Mouse (Mus musculus): ENCODE data around the gene Flvcr1.

Flvcr1 gene

DNA sequence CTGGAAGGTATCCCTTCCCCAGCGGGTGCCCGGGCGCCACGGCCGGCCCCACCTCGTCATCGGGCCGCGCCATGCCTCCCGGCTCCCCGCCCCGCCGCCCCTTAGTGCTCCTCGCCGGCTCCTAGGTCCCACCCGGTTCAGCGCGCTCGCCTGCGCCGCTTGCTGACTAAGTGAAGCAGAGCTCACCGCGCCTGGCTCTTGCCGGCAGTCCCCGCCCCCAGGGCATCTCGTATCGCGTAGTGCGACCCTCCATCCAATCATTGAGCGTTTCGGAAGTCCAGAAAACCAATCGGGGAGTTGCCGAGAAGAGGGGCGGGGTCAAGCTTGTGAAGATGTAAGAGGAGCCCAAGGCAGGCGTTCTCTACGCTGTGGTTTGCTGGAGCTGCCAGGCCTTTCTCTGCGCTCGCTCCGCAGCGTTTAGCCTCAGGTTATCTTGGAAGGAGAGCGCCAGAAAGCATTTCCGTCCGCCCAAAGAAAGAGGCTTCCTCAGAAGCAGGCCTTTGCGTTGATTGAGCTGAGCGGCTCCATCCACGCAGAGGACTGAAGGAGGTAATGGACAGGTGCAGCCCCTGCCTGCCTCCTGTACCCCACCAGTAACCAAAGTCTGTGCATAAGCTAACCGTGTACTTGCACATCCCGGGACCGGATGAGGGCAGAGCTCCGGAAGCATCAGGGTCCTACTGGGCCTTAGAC is at the start of gene Flvcr1:
Gene Flvcr1 (minus strand): TSS at position 138 of the 693 bp plus-strand sequence.
- in situ Hi-C loops (cut with MboI, MseI), result no loop called here

DNA sequence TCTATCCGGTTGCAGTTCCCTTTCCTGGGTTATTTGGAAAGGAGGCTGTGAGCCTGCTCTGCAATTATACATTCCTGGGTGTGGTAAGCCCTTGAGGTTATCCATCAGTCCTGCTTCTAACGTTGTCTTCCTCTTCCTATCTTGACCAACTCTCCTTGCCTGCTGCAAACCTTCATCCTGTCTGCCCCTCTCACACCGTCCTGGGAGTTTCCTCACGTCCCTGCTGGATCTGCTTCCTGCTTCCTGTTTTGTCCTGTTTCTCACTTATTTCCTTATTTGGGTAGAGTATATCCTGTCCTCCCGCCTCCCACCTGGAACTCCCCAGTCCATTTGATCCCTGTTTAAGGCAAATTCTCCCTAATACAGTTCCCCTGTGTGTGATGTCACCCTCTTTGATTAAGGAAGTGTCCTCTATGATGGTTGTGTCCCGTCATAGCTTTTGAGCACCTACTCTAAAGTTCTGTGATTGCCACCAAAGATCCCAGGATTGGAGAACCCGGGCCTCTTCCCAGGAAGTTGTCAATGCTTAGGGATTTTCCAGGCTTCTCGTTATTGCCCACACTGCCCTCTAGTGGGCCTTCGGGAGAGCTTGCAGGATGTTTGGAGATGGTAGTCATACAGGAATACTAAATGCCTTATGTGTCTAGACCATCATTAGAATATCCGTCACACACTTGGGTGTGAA is 49.4 kb upstream of the Flvcr1 start:
- in situ Hi-C loops (cut with MboI, MseI), result no loop called here

DNA sequence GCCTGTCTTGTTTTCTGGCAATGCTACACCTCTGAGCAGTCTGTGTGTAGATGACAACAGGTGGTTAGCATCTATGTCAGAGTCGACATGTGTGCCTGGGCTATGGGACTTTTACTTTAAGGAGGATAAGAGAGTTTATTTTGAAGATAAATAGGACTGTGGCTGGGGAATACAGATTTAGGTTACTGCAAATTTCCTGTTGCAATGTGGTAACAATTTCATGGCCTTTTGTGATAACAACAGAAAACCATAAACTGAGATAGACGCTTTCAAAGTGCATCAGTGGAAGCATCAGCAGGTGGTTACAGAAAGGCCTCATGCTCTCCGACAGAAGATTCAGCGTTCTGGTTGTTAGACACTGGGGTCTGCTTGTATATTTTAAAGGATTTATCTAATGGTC is 47.5 kb upstream of the Flvcr1 start:
- in situ Hi-C loops (cut with MboI, MseI), result no loop called here

DNA sequence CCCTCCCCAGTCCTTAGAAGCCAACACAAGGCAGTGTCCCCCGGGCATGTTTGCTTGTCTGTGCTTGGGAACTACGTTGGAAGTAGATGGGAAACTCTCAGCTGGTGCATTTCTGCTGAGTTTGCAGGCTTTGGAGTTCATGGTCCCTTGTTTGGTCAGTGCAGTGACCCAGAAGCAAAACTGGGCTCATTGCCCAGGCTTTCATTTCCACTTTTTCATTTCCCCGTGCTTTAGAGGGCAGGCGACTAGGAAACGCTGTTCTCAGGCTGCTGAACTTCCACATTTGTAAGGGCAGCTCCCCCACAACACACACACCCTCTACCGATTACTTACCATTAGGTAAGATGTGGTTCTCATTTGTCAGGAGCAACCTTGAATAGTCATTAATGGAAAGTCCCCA is 47.0 kb upstream of the Flvcr1 start:
- in situ Hi-C loops (cut with MboI, MseI), result no loop called here

DNA sequence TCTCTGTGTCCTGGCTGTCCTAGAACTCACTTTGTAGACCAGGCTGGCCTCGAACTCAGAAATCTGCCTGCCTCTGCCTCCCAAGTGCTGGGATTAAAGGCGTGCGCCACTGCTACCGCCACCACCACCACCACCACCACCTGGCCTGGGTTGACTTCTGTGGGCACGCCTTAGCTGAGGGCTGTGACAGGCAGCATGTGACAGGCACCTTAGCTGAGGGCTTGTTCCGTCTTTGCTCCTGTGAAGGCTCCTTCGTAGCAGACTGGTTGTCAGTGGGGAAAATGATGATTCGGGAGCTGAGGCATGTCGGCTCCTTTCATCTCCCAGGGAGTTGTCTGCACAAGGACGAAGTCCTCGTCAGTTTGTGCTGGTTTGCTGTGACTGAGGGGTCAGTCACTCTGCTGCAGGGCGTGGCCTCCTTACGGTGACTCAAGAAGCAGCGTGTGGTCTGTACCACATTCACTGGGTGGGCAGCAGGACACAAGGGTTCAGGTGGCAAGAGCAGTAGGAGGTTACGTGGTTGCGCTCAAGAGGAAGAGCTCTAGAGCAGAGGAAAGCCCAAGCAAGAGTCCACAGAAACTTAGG is 46.5 kb upstream of the Flvcr1 start:
- in situ Hi-C loops (cut with MboI, MseI), result no loop called here

DNA sequence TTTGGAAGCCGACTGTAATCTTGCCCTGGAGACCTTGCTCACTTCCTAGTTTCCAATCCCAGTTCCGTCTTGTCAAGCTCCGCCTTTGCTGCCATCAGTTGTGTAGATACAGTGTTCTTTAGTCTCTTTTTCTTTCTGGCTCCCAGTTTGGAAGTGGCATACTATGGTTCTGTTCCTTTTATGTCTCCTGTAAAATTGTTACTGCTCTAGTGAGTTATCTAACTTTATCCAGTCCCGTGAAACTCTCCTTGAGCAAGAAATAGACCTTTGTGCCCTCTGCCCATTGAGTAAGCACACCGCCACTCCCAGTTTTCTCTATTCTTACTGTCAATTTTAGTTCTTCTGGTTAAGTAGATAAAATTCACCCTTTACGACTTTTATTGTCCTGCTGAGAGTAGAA is 45.7 kb upstream of the Flvcr1 start:
- in situ Hi-C loops (cut with MboI, MseI), result no loop called here

DNA sequence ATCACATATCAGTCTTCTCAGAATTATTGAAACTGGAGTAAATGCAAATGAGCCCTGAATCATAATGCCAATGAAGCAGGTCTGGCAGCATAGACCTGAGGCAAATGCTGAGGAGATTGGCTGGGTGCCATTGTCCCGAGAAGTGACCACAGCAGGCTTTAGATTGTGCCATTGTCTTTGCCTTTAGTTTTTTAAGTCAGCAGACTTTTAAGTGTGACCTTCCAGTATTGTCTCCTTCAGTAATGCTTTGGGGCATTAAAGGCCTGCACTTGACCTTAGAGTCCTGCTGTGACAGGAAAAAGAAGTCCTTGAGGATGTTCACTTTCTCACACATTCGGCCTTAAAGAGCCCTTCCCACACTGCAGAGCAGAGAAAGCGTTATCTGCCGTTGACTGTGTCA is 44.3 kb upstream of the Flvcr1 start:
- in situ Hi-C loops (cut with MboI, MseI), result no loop called here

DNA sequence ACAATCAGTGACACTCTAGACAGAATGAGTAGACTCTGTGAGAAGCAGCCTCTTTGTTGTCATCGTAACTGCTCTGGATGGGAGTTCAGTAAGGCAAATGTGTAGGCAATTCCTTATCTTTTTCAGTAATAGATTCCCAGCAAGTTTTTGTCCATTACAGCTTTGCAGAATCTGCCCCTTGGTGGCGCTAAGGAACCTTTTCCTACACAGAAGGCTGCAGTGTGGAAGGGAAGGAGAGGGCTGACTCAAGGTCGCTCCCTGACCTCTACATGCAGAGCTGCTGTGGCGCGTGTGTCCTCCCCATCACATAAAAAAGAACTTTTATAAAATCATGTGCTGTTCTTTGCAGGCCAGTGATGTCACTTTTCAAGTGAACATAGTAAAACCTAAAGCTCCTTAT is 42.4 kb upstream of the Flvcr1 start:
- in situ Hi-C loops (cut with MboI, MseI), result no loop called here

DNA sequence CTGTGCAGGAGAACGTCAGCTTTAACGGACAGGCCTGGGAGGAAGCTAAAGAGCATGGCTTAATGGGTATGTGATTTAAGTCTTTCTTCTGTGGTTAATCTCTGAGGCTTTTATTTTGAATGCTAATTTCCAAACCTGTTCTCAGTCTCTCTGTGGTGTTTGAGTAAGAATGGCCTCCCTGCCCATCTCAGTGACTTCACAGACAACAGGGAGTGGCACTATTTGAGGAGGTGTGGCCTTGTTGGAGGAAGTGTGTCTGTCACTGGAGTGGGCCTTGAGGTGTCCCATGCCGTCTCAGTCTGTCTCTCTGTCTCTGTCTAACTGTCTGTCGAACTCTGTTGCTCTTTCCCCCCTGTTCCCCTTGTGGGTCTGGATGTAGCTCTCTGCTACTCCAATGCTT is 39.2 kb upstream of the Flvcr1 start:
- in situ Hi-C loops (cut with MboI, MseI), result no loop called here

DNA sequence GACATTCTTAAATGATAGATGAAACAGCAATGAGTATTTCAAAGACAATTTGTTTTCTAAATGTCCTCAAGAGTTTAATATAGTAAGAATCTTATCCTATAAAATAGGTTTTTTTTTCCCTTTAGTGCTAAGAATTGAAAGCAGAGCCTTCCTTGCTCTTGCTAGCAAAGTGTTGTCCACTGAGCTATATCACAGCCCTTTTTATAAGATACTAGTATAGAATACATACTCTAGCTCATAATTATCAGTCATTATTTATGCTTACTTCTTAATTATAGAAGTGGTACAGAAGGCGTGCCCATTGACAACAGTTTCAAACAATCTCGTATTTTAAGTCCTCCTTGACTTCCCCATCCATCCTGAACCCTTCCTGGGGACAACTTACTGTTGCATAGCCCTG is 38.6 kb upstream of the Flvcr1 start:
- in situ Hi-C loops (cut with MboI, MseI), result no loop called here

DNA sequence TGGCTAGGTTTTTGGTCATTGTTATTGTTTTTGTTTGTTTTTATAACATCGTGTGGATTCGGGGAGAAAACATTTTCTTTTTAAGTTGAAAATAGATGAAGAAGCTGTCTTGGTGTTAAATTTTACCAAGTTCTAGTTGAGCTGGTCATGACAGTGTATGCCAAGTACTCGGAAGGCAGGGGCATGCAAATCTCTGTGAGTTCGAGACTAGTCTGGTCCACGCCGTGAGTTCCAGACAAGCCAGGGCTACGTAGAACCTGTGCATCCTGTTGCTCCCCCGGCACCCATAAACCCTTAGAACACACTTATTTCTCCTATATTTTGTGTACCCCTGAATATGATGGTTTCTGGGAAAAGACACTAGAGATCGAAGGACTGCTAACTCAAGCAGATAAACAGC is 37.7 kb upstream of the Flvcr1 start:
- in situ Hi-C loops (cut with MboI, MseI), result no loop called here

DNA sequence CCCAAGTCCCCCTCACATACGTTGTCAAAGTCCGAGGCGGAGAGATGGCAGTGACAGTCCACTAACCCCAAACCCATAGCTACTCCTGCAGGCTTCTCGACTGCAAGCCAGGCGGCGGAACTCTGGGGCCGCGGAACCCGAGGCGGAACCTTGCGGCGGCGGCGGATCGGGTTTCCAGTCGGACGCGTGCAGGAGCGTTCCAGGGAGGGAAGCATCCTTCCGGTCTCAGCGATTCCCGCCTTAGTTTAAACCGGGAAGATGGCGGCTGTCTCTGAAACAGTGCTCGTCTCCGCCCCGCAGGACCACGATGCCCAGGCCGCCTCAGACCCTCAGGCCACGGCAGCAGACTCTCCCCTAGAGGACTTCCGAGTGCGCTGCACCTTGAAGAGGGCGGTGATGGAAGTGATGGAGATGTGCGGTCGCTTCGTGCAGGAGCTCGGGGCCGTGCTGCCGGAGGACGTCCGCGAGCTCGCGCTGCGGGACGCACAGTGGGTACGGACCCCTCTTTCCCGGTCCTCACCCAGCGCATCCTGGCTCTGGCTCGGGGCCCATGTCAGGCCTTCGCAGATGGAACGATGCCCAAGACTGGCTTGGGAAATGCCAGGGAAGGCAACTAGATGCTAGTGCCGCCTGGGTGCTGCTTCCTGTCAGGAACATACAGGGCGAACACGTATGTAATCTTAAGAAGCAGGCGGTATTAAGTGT is 37.0 kb upstream of the Flvcr1 start, which contains the start of the genes Tatdn3 and Nsl1:
Gene Tatdn3 (minus strand): TSS at position 152 of the 705 bp plus-strand sequence.
Gene Nsl1 (plus strand): TSS at position 232 of the 705 bp plus-strand sequence.
- in situ Hi-C loops (cut with MboI, MseI), result no loop called here

DNA sequence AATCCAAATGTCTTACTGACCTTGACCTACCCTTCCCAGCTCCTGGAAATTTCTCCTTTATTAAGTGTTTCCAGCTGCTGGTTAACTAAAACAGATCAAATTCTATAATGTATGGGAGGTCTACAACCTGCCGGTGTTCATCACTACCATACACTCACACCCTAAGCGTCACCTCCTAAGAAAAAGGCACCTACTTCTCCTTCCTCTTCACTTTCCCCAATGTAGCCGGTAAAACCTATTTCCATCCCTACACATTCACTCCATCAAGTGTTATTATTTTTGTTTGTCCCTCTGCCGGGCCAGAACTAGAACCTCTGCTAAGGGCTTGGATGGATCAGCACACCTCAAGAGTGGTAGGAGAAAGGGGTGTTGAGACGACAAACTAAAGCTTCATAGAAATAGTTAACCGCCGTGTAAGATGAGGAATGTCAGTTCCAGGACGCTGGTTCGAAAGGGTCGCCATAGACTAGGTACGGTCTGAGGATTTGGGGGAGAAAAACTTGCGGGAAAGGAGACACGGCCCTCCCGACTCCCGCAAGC is 36.4 kb upstream of the Flvcr1 start:
- in situ Hi-C loops (cut with MboI, MseI), result no loop called here

DNA sequence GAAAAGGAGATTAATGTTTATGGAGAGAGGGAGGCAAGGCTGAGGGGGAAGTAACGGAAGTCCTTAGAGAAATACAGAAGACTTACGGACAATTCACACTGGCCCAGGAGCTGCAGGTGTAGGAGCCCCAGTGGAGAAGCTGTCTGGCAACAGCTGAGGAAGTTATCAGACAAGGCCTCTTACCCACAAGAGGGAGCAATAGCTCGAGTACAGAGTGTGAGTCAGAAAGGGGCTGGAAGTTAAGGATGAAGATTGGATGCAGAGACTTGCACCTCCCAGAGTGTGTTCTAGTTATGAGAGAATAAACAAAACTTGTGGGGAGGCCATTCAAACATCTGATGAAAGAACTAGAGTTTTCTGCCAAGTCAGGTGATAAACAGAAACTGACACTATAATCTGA is 31.5 kb upstream of the Flvcr1 start:
- in situ Hi-C loops (cut with MboI, MseI), result no loop called here

DNA sequence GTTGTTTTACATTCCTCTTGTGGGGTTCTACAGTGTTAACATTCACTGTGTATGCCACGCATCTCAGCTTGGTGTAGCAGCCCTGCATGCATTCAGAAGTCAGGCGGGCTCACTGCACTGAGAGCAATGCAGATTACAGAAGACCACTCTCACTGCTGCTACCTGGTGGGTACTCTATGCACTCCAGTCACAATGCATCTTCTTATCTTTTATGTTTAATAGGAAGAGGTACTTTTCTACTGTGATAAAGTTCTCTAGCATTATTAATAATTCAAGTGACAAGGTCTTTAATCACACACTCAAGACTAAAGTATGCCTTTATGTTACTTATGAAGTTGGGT is 29.5 kb upstream of the Flvcr1 start:
- in situ Hi-C loops (cut with MboI, MseI), result no loop called here

DNA sequence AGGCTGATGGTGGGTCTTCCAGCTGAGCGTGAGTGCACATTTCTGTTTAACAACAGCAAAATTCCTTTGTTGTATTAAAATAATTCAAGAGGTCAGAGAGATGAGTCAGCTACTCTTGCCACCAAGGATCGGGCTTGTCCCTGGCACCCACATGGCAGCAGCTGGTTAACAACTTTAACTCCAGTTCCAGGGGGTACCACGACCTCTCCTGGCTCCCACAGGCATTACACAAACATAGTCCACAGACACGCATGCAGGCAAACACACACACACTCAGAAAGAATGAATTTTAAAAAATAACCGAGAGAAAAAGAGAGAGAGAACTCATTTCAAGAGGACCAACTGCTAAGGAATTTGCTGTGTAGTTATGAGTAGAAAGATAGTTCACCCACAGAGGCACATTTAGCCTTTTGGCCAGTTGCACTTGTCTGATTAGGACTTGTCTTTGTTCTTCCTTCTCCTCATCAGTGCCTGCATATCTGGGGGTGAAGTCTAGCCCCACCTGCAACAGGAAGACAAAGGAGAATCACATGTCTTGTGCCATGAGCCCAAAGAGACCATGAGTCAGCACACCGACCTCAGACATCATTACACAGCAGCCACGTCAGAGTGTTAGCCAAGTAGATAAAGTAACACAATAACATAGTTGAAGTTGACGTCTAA is 29.0 kb upstream of the Flvcr1 start:
- in situ Hi-C loops (cut with MboI, MseI), result no loop called here

DNA sequence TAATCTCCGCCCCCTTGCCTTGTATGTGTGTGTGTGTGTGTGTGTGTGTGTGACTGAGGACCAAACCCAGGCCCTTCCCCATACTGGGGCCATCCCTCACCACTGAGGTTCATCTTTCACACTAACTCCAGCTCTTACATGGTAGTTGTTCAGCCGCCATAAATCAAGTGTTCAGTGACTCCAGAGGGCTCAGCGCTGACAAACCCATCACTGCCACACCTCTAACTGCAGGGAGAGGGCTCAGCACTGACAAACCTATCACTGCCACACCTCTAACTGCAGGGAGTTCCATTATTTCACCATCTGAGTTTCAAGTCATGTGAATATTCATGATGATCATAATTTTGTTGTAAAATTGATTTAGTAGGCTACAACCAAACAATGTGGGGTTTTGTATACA is 27.6 kb upstream of the Flvcr1 start:
- in situ Hi-C loops (cut with MboI, MseI), result no loop called here

DNA sequence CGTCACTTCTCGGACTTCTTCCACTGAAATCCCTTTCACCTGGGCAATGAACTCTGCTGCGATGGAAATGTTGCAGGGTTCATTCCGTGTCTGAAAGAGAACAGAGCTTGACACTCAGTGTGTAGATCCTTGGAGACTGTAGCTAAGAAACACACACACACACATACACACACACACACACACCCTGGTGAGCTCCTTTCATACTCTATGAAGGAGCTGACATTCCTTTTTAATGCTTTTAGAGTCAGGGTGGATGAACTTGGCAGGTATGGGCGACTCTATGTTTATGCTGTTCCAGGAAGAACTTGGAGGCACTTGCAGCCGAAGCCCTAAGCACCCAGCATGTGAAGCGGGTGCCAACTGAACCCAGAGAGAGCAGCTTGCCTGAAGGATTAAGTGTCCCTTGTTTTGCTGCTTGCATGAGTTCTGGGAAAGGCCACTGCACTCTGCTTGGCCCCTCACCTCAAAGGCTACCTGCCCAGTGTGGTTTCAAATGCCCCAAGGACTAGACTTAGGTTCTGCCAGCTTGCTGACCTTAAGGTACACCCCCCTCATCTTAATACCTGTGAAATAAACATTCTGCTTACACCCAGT is 20.4 kb upstream of the Flvcr1 start:
- in situ Hi-C loops (cut with MboI, MseI), result no loop called here

DNA sequence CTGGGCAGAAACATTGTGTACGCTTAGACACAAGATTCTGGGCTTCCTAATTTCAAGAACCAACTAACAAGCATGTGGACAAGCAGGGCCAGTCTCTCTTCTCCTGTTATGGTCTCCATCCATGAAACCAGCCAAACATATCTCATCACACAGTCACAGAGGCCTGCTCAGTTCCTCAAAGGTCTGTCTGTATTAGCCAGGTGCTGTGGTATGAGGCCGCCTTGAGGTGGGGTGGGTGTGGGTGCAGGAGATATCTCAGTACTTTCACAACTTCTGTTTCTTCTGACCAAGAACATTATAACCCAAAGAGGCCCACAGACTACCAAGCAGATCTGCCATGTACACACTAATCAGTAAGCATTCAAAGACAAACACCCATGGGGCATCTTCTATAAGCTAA is 19.3 kb upstream of the Flvcr1 start:
- in situ Hi-C loops (cut with MboI, MseI), result no loop called here

DNA sequence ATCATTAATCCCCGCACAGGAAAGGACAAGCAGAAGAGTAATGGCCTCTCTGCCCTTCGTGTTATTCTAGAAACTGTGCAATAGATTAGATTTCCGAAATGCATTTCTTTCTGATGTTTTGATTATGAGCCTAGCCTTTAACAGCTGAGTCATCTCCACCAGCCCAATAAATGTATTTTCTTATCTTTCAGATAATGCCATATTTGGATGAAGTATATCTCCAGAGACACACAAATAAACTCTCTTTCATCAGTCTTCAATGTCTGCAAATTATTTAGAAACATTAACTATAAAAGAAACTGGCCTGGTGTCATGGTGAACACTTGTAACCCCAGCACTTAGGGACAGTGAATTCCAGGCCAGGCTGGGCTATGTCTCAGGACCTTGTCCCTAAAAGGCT is 16.7 kb upstream of the Flvcr1 start:
- in situ Hi-C loops (cut with MboI, MseI), result no loop called here

DNA sequence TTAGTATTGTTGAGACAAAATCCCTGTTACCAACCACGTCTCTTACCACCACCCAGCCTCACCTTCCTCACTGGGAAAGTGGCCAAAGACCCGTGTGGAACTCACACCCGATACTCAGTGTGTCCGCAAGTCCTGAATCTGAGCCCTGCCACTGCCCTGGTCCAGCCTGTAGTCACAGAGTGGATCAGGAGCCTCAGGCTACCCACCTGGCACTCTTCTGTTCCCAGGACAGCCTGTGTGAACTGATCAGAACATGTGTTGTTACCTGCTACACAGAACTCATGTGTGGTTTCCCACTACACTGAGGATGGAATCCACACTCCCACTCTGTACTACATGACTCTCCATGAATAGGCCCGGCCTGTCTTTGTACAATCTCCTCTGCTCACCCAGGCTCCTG is 16.1 kb upstream of the Flvcr1 start:
- in situ Hi-C loops (cut with MboI, MseI), result no loop called here

Data from T-helper 2 cell (primary cell).